Mouse (Mus musculus) small intestine, adult 2 months (tissue): ENCODE measurements at regions not wholly inside any gene's neighbourhood (a gene's known extent, or its start where the extent isn't known, plus 50 kb on each side); places are given as distances from the start of the nearest gene placed in this dataset.

Experiments used
- H3K27ac ChIP-seq: fragments of 200-500 bp; 2 replicates; pipeline ENCODE4 v1.5.1; 2012; ENCODE audit warnings: low read depth, low read length, control low read depth, inconsistent platforms; ENCODE audit not compliant: insufficient read depth
- H3K27me3 ChIP-seq: fragments of 200-500 bp; 2 replicates; pipeline ENCODE4 v1.6.1; 2012; ENCODE audit warnings: mild to moderate bottlenecking, moderate library complexity, low read length, inconsistent platforms; ENCODE audit not compliant: control insufficient read depth, insufficient read depth
- H3K36me3 ChIP-seq: fragments of 200-500 bp; 2 replicates; pipeline ENCODE4 v1.6.1; 2012; ENCODE audit warnings: mild to moderate bottlenecking, low read length, control low read depth, inconsistent platforms; ENCODE audit not compliant: control insufficient read depth, insufficient read depth
- H3K4me1 ChIP-seq: fragments of 200-500 bp; 2 replicates; pipeline ENCODE4 v1.6.1; 2012; ENCODE audit warnings: low read length, inconsistent platforms, mixed read lengths; ENCODE audit not compliant: control insufficient read depth, insufficient read depth, insufficient read length
- H3K4me3 ChIP-seq: fragments of 200-500 bp; 2 replicates; pipeline ENCODE4 v1.5.1; 2012; ENCODE audit warnings: low read depth, mild to moderate bottlenecking, control low read depth, inconsistent platforms, low read length, moderate library complexity
- CTCF ChIP-seq: fragments of 200-500 bp; IDR thresholded peaks from 2 replicates; pipeline ENCODE4 v1.5.1; 2012; ENCODE audit warnings: low read depth, mild to moderate bottlenecking, control low read depth, inconsistent platforms, low read length, moderate library complexity, mixed read lengths; ENCODE audit not compliant: insufficient replicate concordance, insufficient read length; ENCODE audit errors: extremely low read depth
- POLR2A ChIP-seq: fragments of 200-500 bp; IDR thresholded peaks from 2 replicates; pipeline ENCODE4 v1.6.1; 2012; ENCODE audit warnings: low read depth, mild to moderate bottlenecking, control low read depth, inconsistent platforms, low read length, moderate library complexity
- WGBS: fragments of 180-500 bp; shearing (Covaris S2); methylation state at CpG from one replicate; pipeline ENCODE4 v1.1.7; 2018; 5-methylcytosine and 5-hydroxymethylcytosine counted together

DNA sequence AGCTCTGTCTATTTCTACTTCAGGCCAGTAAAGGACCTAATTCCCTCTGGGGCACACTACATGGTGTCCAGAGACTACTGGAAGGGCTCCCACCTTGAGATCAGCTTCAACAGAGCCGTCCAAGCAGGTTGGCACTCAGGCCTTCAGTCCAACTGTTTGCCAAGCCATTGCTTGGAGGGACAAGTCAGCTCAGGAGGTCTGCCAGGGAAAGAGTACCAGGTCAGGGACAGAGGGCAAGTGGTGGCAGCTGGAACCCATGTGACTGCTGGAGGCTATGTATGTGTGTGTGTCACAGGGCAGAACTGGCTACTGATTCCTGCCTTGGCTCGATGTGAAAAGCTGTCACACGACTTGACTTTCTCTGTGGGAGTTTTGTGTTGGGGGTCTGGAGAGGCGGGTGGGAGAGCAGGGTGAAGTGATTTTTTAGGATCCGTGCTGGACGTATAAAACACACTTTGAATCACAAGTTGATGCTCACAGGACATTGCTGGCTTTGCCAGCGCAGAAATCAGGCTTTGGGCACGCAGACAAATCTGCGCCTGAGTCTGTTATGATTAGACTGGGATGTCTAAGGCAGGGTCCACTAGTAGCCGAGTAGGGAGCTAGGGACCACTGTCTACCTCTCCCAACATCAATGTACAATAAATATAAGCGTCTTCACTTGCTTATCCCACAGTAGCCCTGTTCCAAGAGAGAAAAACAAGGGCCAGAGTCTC lies 118.0 kb downstream of the Sec61b start:
- Histone ChIP-seq H3K4me1 (no peaks in the 10 kb centered on the region), H3K36me3 (no peaks in the 10 kb centered on the region), H3K4me3 (no peak overlapping the region), H3K27me3 (no peaks in the 10 kb centered on the region), H3K27ac (no peak overlapping the region)
- no peak for TF ChIP-seq CTCF
- no peak for TF ChIP-seq POLR2A
- WGBS, result 84% methylated on average over 11 of the region's 11 CpGs

DNA sequence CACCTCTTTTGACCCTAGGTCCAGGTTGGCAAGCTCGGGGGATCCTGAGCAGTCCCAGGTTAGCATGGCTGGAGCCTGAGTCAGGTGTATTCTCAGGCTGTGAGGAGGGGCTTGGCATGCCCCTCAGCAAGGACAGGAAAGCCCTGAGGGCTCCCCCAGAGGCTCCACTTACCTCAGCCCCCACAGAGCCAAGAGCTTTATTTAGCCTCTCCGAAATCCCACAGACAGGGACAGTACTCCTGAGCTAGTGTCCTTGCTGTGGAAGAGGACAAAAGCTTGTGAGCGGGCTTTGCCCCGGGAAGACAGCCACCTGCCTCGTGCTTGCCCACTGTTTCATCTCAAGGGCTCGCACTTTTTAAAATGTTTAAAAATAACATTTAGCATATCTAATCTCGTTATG lies 118.7 kb downstream of the Sec61b start:
- no peaks in the 10 kb centered on the region for H3K36me3 ChIP-seq
- WGBS, result 71% methylated on average over 7 of the region's 7 CpGs
- no peaks in the 10 kb centered on the region for H3K4me1 ChIP-seq
- no peak for TF ChIP-seq CTCF
- no peak for TF ChIP-seq POLR2A
- no peak overlapping the region for H3K27ac ChIP-seq
- no peaks in the 10 kb centered on the region for H3K27me3 ChIP-seq
- H3K4me3 ChIP-seq, result no peak overlapping the region

DNA sequence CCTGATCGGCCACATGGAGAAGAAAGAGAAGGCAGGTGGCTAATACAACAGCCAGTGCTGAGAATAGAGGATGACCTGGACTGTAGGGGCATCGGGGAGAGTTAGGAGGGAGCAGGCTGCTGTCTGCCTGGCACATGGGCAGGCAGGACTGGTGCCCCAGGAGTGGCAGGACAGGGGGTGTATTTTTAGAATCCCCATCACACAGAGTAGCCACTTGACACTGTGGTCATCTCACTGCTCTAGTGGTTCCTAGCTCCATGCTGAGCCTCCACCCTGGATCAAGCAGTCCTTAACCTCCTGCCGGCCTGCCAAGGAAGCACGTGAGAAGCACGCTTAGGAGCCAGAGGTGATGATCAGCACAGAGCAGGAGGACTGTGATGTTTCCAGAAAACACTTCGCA lies 119.7 kb downstream of the Sec61b start:
- no peaks in the 10 kb centered on the region for H3K4me1 ChIP-seq
- TF ChIP-seq POLR2A (no peak), CTCF (no peak)
- WGBS, result 89% methylated on average over 6 of the region's 6 CpGs
- H3K27ac ChIP-seq, result no peak overlapping the region
- no peak overlapping the region for H3K4me3 ChIP-seq
- H3K36me3 ChIP-seq, result no peaks in the 10 kb centered on the region
- H3K27me3 ChIP-seq, result no peaks in the 10 kb centered on the region

DNA sequence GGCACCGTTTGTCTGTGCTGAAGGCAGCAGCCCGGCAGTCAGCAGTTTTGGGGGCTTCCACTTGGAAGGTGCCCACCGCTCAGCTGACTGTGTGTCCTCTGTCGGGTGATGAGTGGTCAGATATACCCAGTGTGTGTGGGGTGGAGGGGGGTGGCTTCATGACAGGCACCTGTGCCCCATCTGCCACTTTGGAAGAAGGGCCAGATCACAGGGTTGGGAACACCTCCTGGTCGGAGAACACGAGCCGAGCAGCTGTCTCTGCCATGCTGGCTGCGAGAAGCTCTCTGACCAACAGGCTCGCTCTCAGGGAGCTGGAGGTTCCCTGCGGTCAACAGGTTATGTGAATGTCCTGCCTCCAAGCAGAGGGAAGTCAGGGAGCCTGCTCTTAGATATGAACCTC lies 121.4 kb downstream of the Sec61b start:
- H3K27ac ChIP-seq, result no peak overlapping the region
- TF ChIP-seq CTCF (no peak), POLR2A (no peak)
- no peak overlapping the region for H3K4me3 ChIP-seq
- H3K36me3 ChIP-seq, result no peaks in the 10 kb centered on the region
- 76% methylated on average over 10 of the region's 10 CpGs for WGBS
- H3K27me3 ChIP-seq, result no peaks in the 10 kb centered on the region
- H3K4me1 ChIP-seq, result no peaks in the 10 kb centered on the region

DNA sequence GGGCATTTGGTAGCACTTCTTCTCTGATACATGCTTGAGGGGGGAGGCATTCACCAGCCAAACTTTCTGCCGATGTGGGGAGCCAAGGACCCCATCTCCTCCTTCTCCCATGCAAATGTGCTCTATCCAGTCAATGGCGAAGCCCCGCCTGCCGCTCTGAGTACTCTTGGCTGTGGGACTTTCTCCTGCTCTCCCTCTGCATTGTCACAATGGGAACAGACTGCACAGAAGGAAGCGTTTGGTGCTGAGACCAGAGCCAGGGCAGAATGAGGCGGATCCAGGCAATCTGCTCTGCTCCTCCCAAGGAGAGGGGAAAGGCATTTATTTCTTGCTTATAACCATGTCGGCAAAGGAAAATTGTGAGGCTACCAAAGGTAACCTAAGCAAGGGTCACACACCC lies 123.1 kb downstream of the Sec61b start:
- no peak overlapping the region for H3K27ac ChIP-seq
- 63% methylated on average over 7 of the region's 7 CpGs for WGBS
- TF ChIP-seq POLR2A, result no peak
- TF ChIP-seq CTCF, result no peak
- H3K4me1 ChIP-seq, result no peaks in the 10 kb centered on the region
- no peak overlapping the region for H3K4me3 ChIP-seq
- no peaks in the 10 kb centered on the region for H3K36me3 ChIP-seq
- no peaks in the 10 kb centered on the region for H3K27me3 ChIP-seq

DNA sequence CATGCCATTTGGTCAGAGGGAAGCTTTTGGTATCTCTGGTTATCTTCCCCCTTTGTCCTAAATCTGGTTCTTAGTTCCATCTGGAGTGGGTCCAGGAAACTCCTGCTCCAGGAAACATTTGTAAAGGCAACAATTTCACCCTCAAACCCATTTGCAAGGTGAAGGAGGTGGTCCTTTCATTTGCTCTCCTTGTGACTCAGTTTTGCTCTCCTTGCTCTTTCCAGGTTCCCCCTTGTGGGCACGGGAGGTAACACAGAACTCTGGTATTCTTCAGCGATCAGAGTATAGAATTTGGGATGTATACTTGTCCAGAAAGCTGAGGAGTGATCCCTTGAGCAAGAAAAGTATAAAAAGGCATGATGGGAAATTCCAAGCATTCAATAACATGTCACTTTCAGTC lies 123.8 kb downstream of the Sec61b start:
- Histone ChIP-seq H3K36me3 (no peaks in the 10 kb centered on the region), H3K27ac (no peak overlapping the region), H3K4me3 (no peak overlapping the region), H3K27me3 (no peaks in the 10 kb centered on the region), H3K4me1 (no peaks in the 10 kb centered on the region)
- no peak for TF ChIP-seq CTCF
- TF ChIP-seq POLR2A, result no peak
- WGBS, result 28% methylated on average over 2 of the region's 2 CpGs

DNA sequence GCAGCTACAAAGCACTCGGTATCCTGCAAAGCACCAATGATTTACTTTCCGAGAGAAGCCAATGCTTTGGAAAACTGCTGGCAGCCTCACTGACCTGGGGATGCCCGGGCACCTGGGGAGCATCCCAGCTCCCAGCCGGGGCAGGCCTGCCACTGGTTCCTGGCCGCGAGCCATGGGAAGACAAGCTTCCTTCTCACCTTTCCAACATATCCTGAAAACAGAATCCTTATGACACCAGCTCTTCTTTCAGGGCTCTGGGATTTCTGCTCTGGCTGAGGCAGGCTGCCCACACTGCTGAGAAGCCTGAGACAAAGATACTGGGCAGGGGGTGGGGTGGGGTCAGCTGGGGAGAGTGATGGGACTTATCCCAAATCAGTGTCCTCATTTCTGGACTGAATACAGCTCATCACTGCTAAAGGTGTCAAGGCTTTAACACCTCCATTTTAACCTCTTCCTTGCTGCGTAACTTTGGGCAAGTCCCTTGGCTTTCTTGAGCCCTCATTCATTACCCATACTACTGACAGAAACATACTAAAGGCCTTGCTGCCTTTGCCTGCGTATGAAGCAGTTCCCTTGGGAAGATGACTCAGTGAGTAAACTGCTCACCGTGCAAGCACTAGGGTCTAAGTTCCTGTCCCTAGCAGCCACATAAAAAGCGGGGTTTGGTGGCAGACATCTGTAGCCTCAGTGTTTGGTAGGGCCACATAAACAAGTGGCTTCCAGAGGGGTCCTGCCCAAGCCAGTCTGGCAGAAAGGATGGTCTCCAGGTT lies 127.0 kb downstream of the Sec61b start:
- 77% methylated on average over 10 of the region's 10 CpGs for WGBS
- no peaks in the 10 kb centered on the region for H3K36me3 ChIP-seq
- H3K27me3 ChIP-seq, result no peaks in the 10 kb centered on the region
- H3K4me3 ChIP-seq, result no peak overlapping the region
- TF ChIP-seq CTCF (no peak), POLR2A (no peak)
- H3K4me1 ChIP-seq, result no peaks in the 10 kb centered on the region
- no peak overlapping the region for H3K27ac ChIP-seq
